Mouse (Mus musculus): Measurements from ENCODE around the gene Gnat3.

The Gnat3 gene

DNA sequence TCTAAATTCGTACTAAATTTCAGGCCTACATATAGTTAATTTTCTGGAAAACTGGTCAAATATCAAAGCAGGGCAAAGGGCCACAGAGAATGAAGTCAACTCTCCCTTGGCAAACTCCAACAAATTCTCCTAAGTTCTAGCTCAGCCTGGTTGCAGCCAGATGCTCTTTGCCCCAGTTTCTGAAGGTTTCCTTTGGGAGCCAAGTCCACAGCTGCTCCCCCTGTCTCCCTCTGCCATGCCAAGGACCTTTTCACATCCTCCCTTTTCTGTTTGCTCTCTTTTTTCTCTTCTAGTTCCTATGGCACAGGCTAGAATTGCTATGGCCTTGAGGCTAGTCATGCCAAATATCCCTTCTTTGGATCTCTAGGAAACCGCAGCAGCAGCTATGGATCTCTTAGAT lies 43.8 kb downstream of the Gnat3 start:
- no peak for DNase-seq (ENCODE audit: low spot score)

DNA sequence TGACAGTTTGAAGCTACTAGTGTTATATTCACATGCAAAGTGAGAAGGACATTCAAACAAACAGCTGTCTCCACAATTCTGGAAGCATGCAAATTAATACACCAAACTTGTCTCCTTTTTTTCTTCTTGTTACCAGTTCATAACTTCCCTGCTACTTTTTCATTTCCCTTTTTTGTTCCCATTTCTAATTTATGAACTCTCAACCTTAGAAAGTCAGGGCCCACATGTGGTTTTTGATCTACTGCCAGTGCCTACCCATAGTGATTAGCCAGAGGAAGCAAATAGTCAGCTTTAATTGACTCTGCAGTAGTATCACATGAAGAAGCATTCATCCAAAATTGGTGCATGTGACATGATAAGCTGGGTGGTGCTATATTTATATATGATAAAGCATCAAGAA lies 44.7 kb downstream of the Gnat3 start:
- DNase-seq (ENCODE audit: low spot score) = no peak

DNA sequence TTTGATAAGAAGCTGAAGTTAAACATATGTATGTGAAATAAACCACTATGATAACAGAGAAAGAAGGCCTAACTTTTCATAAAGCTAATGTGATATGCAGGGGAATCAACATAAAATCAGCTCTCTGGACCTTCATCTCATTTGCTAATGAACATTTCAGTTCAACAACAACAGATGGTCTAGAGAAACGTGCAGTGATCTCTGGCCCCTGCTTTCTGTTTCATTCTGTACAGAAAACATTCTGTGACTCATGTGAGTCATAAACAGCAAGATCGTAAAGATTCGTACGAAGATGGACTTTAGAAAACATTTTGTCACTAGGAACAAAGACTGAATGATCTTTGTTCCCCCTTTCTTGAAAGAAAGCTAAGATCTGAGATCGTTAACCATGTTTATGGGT lies 48.0 kb downstream of the Gnat3 start:
- no peak for DNase-seq (ENCODE audit: low spot score)

DNA sequence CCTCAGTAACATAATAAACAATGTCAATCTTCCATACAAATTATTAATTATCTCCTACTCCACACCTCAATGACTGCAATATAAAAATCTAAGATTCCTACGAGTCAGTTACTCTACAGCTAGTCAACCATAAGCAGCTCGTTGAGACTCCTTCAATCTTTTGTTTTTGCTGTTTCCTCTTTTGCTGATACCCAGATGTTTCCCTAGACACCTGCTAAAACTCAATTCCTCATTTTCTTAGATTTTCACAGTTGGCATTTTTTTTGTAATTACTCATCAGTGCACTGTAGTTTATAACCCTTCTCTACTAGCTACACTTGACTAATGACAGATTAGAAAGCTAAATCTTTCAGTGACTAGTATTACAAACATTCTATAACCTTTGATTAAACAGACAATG lies 50.8 kb downstream of the Gnat3 start:
- no peak for DNase-seq (ENCODE audit: low spot score)

DNA sequence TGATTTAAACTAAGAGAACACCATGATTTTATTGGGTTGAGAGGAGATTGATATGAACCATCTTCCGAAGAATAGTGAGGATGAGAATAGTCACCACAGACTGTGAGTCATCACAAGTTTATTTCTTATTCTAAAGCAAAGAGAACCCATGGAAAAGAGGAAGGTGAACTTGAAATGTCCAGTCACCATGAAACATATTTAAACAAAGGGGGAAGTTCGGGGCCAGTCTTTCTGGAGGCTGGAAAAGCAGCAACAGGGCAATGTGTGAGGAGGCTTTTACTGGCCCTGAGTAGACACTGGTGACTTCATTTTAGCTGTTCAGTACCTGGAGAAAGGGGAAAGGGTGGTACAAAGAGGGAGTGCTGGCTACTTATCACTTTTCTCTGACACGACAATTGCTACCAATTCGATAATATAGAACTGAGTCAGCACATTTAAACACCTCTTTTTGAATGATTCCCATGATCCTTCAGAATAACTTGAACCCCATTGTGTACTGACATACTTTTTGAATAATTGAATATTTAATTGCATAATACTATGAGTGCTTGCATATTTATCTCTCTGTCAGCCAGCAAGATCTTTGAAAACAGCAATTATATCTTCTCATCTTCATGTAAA lies 52.0 kb downstream of the Gnat3 start:
- DNase-seq (ENCODE audit: low spot score) = no peak

DNA sequence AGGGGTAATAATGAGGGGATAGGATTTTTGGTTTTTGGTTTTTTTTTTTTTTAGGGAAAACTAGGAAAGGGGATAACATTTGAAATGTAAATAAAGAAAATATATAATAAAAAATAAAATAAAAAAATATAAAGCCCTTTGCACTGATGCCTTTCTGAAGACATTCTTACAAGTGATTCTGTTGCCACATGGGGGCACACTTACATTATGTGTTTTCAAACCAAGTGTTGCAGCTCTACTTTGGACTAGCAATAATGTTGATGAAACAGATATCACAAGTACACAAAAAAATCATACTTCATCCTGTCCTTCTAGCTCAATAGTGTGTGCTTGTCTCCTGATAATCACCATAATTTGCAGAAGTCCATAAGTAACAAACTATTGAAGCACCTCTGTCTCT lies 61.0 kb downstream of the Gnat3 start:
- DNase-seq (ENCODE audit: low spot score) = peak; percentile 36

DNA sequence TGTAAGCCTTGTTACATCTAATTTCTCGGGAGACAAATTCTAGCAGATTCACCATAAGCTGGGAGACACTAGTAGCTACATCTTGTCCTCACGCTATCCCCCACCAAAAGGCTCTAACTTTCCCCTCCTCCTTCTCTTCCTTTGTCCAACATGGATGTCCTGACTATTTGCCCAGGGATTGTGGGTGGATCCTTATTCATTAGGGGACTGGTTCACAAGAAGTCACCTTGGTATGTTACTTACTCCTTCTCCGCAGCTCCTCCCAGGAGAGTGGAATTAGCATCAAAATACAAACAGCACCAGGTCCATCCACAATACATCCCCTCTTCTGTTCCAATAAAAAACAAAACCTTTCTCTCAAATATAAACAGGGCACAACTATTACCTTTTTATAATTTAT lies 65.2 kb downstream of the Gnat3 start:
- no peak for DNase-seq (ENCODE audit: low spot score)

DNA sequence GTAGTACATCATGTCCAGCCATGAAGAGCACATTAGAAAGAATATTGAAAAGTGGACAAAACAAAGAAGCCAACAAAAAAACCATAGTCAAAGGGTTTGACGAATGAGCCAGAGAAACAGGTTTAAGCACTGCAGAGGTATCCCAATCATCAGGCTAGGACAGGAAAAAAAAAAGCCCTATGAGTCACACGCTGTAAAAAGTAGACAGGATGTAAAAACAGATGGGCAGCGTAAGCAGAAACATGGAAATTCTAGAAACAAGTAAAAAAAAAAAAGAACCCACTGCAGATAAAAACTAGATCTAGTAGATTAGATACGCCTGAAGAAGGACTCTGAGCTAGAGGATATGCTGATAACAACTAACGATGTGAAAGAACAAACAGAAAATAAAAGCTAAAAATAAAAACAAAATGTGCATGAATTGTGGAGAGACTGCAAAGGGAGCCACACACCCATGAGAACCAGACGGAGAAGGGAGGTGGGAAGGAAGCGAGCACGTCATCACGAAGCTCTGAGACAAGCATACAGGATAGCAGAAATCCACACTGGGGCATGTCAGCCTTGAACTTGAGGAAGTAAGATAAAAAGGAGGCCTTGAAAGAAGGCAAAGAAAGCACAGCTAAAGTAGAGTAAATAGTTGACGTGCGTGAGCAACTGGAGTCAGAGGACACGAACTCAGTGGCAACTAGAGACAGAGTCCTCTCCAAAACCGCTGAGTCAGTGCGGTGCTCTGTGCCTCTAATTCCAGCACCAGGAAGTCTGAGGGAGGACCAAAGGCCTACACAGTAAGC lies 73.7 kb downstream of the Gnat3 start:
- DNase-seq (ENCODE audit: low spot score) = peak; percentile 12

DNA sequence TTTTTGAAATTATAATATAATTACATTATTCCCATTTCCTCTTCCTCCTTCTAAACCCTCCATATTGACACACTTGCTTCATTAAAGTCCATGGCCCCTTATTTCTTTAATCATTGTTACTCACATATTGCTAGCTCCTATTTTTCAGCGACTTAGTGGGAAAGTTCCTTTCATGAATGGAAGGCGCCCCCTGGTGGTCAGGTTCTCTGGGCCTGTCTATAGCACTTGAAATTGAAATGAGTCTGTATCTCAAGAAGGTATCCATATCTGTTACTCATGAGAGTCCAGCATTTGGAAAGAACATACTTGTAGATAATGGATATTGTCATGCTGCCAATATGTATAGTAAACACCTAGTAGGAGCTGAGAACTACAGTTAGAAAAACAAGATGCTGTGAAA lies 80.7 kb downstream of the Gnat3 start:
- DNase-seq (ENCODE audit: low spot score) = peak; percentile 77

DNA sequence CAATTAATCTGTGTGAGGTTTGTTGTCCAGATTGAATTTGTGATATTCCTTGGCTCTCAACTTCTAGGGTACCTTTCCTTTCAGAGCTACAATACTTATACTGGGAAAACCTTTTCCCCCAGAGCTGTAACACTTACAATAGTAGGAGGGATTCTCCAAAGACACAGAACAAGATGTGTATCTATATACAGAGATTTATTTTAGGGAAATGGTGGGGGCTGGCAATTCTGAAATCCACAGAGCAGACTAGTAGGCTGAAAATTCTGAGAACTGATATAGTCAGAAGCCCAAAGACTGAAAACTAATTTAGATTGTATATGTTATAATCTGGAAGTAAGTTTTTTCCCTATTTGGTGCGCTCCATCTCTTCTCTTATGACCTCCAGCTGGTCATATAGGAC lies 86.5 kb downstream of the Gnat3 start:
- no peak for DNase-seq (ENCODE audit: low spot score)

DNA sequence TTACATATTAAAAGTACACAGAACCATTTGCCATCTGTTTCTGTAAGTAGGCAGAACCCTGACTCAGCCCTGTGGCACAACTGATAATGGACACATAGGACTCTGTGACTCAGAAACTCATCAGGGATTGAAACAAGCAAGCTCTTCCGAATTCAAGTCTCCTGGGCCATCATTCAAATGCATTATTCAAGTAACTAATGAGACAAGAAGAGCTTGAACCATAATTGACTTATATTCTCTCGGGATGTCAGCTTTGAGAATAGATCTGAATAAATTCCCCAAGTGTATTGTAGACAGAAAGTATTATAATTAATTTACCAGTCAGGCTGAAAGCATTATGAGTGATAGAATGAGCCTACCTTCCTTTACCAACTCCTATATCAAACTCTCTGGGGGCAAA lies 93.0 kb downstream of the Gnat3 start:
- no peak for DNase-seq (ENCODE audit: low spot score)

All from urinary bladder, postnatal 14 days (tissue).